ENCODE assay signal across 22 mouse cellular contexts in genomic region chr2:152015997-152016396, GRCm38 (mm10). TPM values are rescaled to one million over a fixed set of nuclear protein-coding genes. Genes with fewer than 3 reads are reported as not detected.
DNase-seq lines count a peak whose midpoint lies in the region; ATAC-seq and TF ChIP-seq lines count a peak whose summit lies in the region.
"Had no signal": no experiment of that assay in that cellular context is flagged by ENCODE, and none has a peak within 500 bp of the region (broad histone marks: within the 10 kb centered on the region; RNA-seq: fewer than 3 reads in every experiment).

No protein-coding gene starts in this region.

- peaks cover 30% of the 10 kb centered on the region for H3K4me1 ChIP-seq in kidney, embryonic 15.5 days
- peaks cover 3% of the 10 kb centered on the region; the same call in 1 of the 2 replicates for H3K4me1 ChIP-seq in kidney, embryonic 14.5 days (ENCODE audit: control insufficient read depth, insufficient read depth, low read length)
- H3K4me1 ChIP-seq in testis, adult 2 months (ENCODE audit: control insufficient read depth, insufficient read depth, low read length), result peaks cover 8% of the 10 kb centered on the region
- H3K4me1 ChIP-seq: heart, embryonic 13.5 days; intestine, embryonic 15.5 days had no signal

- no peaks in the 10 kb centered on the region for H3K36me3 ChIP-seq in kidney, embryonic 15.5 days
- no peaks in the 10 kb centered on the region for H3K36me3 ChIP-seq in kidney, embryonic 14.5 days (ENCODE audit: control insufficient read depth, insufficient read depth, low read length)
- no peaks in the 10 kb centered on the region for H3K36me3 ChIP-seq in testis, adult 2 months (ENCODE audit: control insufficient read depth, insufficient read depth, low read length)
- H3K36me3 ChIP-seq: embryonic facial prominence, embryonic 15.5 days; forebrain, embryonic 10.5 days; heart, embryonic 13.5 days; intestine, embryonic 15.5 days had no signal

- no peak overlapping the region for H3K4me3 ChIP-seq in kidney, embryonic 15.5 days (replicated peaks)
- no peak overlapping the region for H3K4me3 ChIP-seq in kidney, embryonic 14.5 days (ENCODE audit: low read length)
- H3K4me3 ChIP-seq in testis, adult 2 months (ENCODE audit: control insufficient read depth, low read depth, low read length), result no peak overlapping the region
- H3K4me3 ChIP-seq: embryonic facial prominence, embryonic 15.5 days; erythroblast, embryonic 14.5 days; forebrain, embryonic 10.5 days; gastrocnemius, adult 2 months; heart, embryonic 13.5 days; intestine, embryonic 15.5 days had no signal

- no peak overlapping the region for H3K9ac ChIP-seq in kidney, embryonic 15.5 days
- H3K9ac ChIP-seq in kidney, embryonic 14.5 days (ENCODE audit: low read depth, low read length), result no peak overlapping the region
- H3K9ac ChIP-seq: embryonic facial prominence, embryonic 15.5 days; heart, embryonic 13.5 days; hindbrain, embryonic 14.5 days; intestine, embryonic 15.5 days had no signal

- no peak for TF ChIP-seq POLR2A in testis, adult 2 months (IDR thresholded peaks at IDR 0.05; ENCODE audit: control insufficient read depth, low read depth, low read length)

- H3K27ac ChIP-seq in kidney, embryonic 15.5 days, result peak overlapping the region; percentile 51; the same call in 1 of the 2 replicates
- no peak overlapping the region for H3K27ac ChIP-seq in kidney, embryonic 14.5 days (ENCODE audit: low read depth, low read length)
- H3K27ac ChIP-seq in testis, adult 2 months (ENCODE audit: control insufficient read depth, insufficient read depth, low read depth, low read length), result peak overlapping the region; percentile 52; the same call in 1 of the 2 replicates
- H3K27ac ChIP-seq: embryonic facial prominence, embryonic 15.5 days; forebrain, embryonic 10.5 days; gastrocnemius, adult 2 months; heart, embryonic 13.5 days; hindbrain, embryonic 14.5 days; intestine, embryonic 15.5 days had no signal

- H3K4me2 ChIP-seq in kidney, embryonic 15.5 days, result no peak overlapping the region
- H3K4me2 ChIP-seq in kidney, embryonic 14.5 days (replicated peaks; ENCODE audit: low read depth, low read length), result no peak overlapping the region
- H3K4me2 ChIP-seq: embryonic facial prominence, embryonic 15.5 days; heart, embryonic 13.5 days; hindbrain, embryonic 14.5 days; intestine, embryonic 15.5 days had no signal

- DNase-seq in testis, postnatal 14 days (ENCODE audit: low spot score), result no peak
- peak; percentile 71 for DNase-seq in R1 (ENCODE audit: low read depth, low spot score)
- DNase-seq in heart, adult 18-20 months, result no peak
- DNase-seq in urinary bladder, postnatal 14 days (ENCODE audit: low spot score), result no peak
- DNase-seq: adrenal gland, postnatal 10 days; cerebellum, adult 11 months; cerebellum, adult 8-10 months; cerebellum, postnatal 14 days; gastrocnemius, adult 2 months; gastrocnemius, postnatal 25 days; heart, postnatal 4 days had no signal

- no peaks in the 10 kb centered on the region for H3K27me3 ChIP-seq in kidney, embryonic 15.5 days
- H3K27me3 ChIP-seq in kidney, embryonic 14.5 days (ENCODE audit: control insufficient read depth, insufficient read depth, low read length), result no peaks in the 10 kb centered on the region
- H3K27me3 ChIP-seq in testis, adult 2 months (ENCODE audit: control insufficient read depth, insufficient read depth, low read length), result no peaks in the 10 kb centered on the region
- H3K27me3 ChIP-seq: embryonic facial prominence, embryonic 15.5 days; heart, embryonic 13.5 days; intestine, embryonic 15.5 days had no signal

- TF ChIP-seq CTCF in testis, adult 2 months (IDR thresholded peaks at IDR 0.05; ENCODE audit: control insufficient read depth, insufficient read depth, insufficient replicate concordance, low read depth, low read length), result no peak

- 41% methylated on average over 4 of the region's 4 CpGs for whole genome bisulfite sequencing in kidney, embryonic 15.5 days
- 50% methylated on average over 4 of the region's 4 CpGs for WGBS in kidney, embryonic 14.5 days

- H3K9me3 ChIP-seq in kidney, embryonic 15.5 days (replicated peaks), result no peaks in the 10 kb centered on the region
- H3K9me3 ChIP-seq in kidney, embryonic 14.5 days (ENCODE audit: control insufficient read depth, low read length), result no peaks in the 10 kb centered on the region
- H3K9me3 ChIP-seq: embryonic facial prominence, embryonic 15.5 days; forebrain, embryonic 10.5 days; heart, embryonic 13.5 days; intestine, embryonic 15.5 days had no signal

- no peak for ATAC-seq in kidney, embryonic 15.5 days (replicated peaks; ENCODE audit: low FRiP score)
- no peak for ATAC-seq in kidney, embryonic 14.5 days (ENCODE audit: low FRiP score, low TSS enrichment)
- ATAC-seq: forebrain, embryonic 14.5 days; intestine, embryonic 15.5 days had no signal

RNA-seq across cellular contexts. Expression of gene Slc52a3, which starts 19.7 kb away (rescaled TPM):
- 13.3 and 16.3 TPM in 2 replicates for polyA plus RNA-seq in kidney, embryonic 15.5 days (2015; fragmentation: Nextera tagmentation; extraction: Ambion mirVana)
- 3.4 and 6.8 TPM in 2 replicates for polyA plus RNA-seq in kidney, embryonic 14.5 days (2014; fragmentation: Nextera tagmentation; extraction: Ambion mirVana)
- 37.6 and 52.4 TPM in 2 replicates for polyA plus RNA-seq in testis, adult 2 months (2012; rRNA removed)
- total RNA-seq in heart, adult 18-20 months (2021), result 1 to 10 TPM; 1.6 to 2.9 TPM
- total RNA-seq: granulocyte monocyte progenitor cell, adult 5-6 weeks had no signal

RNA-seq across cellular contexts. Expression of gene Fam110a, which starts 36.0 kb away (rescaled TPM):
- polyA plus RNA-seq in kidney, embryonic 15.5 days (2015; fragmentation: Nextera tagmentation; extraction: Ambion mirVana), result 29.1 and 29.2 TPM in 2 replicates
- 19.7 and 29.9 TPM in 2 replicates for polyA plus RNA-seq in kidney, embryonic 14.5 days (2014; fragmentation: Nextera tagmentation; extraction: Ambion mirVana)
- 175 and 190 TPM in 2 replicates for polyA plus RNA-seq in testis, adult 2 months (2012; rRNA removed)
- 1 to 10 TPM; 3.4 to 3.7 TPM for total RNA-seq in heart, adult 18-20 months (2021)
